Mouse (Mus musculus) heart, embryonic 12.5 days (tissue): ENCODE data around the gene Isg20l2. TPM values are rescaled to one million over a fixed set of nuclear protein-coding genes. Genes with fewer than 3 reads are reported as not detected.

ENCODE experiments used
- ATAC-seq: fragments of 200-750 bp; cut with Nextera tagmentation; 2 replicates; pipeline ENCODE4 v1.8.0; 2017; ENCODE audit warnings: moderate TSS enrichment, moderate library complexity; ENCODE audit not compliant: insufficient number of reproducible peaks, low FRiP score
- H3K27ac ChIP-seq: fragments of 300-500 bp; sonication (generic); 2 replicates; pipeline ENCODE4 v1.5.1; 2016; ENCODE audit warnings: mild to moderate bottlenecking, moderate library complexity; ENCODE audit not compliant: poor library complexity, severe bottlenecking
- H3K27me3 ChIP-seq: fragments of 300-500 bp; sonication (generic); replicated peaks from 2 replicates; pipeline ENCODE4 v1.6.1; 2016; ENCODE audit warnings: mild to moderate bottlenecking, moderate library complexity
- H3K36me3 ChIP-seq: fragments of 300-500 bp; sonication (generic); 2 replicates; pipeline ENCODE4 v1.6.1; 2016; ENCODE audit warnings: mild to moderate bottlenecking, moderate library complexity
- H3K4me1 ChIP-seq: fragments of 300-500 bp; sonication (generic); replicated peaks from 2 replicates; pipeline ENCODE4 v1.6.1; 2016; ENCODE audit warnings: mild to moderate bottlenecking
- H3K4me2 ChIP-seq: fragments of 300-500 bp; sonication (generic); 2 replicates; pipeline ENCODE4 v1.6.1; 2016; ENCODE audit warnings: mild to moderate bottlenecking, moderate library complexity
- H3K4me3 ChIP-seq: fragments of 300-500 bp; sonication (generic); 2 replicates; pipeline ENCODE4 v1.5.1; 2016; ENCODE audit warnings: mild to moderate bottlenecking
- H3K9ac ChIP-seq: fragments of 300-500 bp; sonication (generic); 2 replicates; pipeline ENCODE4 v1.6.1; 2016; ENCODE audit warnings: mild to moderate bottlenecking, moderate library complexity
- H3K9me3 ChIP-seq: fragments of 300-500 bp; sonication (generic); replicated peaks from 2 replicates; pipeline ENCODE4 v1.6.1; 2016; ENCODE audit warnings: mild to moderate bottlenecking, moderate library complexity
- WGBS: fragments of 180-500 bp; shearing (Covaris S2); methylation state at CpG from one replicate; pipeline ENCODE4 v1.1.7; 2016; 5-methylcytosine and 5-hydroxymethylcytosine counted together
- polyA plus RNA-seq: library from polyadenylated mRNA; unstranded; fragments of >200 nt; fragmentation: Nextera tagmentation; extraction: Ambion mirVana; gene quantifications from 2 replicates; pipeline ENCODE4 v1.2.1, GENCODE M21; 2016

Gene Isg20l2
- polyA plus RNA-seq, 1 experiment from 2014 or later: 36.4 TPM

DNA sequence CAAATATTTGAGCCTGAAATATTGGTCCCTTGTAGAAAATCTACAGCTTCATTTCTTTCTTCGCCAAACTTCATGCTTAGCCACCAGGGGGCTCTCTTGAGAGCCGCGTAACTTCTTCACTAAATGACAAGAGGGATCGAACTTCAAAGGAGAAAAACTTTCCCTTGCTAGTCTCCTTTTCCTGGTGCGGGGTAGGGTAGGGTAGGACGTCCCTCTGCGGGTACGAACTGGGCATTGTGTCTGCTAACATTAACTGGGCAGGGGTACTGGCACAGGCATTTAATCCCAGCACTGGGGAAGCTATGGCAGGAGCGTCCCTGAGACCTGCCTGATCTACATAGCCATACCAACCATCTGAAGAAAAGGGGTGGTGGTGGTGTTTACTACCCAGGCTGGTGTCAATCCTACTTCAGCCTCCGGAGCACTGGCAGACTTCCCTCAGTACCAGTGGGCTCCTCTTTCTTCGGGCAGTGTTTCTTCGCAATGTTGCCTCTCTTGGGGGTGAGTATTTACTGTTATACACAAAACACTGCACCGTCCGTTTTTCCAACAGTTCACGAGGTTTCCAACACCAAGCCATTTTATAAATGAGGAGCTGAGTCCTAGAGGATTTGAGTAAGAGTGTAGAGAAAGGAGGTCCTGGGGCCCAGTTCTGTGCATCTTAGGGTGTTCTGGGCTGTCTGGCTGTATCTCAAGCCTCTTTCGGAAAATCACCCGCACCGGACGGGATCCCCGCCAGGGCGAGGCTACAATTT, 40.2 kb downstream of the Isg20l2 start:
- H3K9ac ChIP-seq: peak overlapping the region; percentile 91
- H3K9me3 ChIP-seq: no peaks in the 10 kb centered on the region
- peak overlapping the region; percentile 74 for H3K4me3 ChIP-seq
- H3K27ac ChIP-seq: peak overlapping the region; percentile 25; the same call in 1 of the 2 replicates
- under 1% methylated on average over 21 of the region's 21 CpGs for WGBS
- peaks cover 8% of the 10 kb centered on the region for H3K36me3 ChIP-seq
- H3K4me2 ChIP-seq: peak overlapping the region; percentile 98
- peaks cover 11% of the 10 kb centered on the region for H3K27me3 ChIP-seq
- no peak for ATAC-seq
- peaks cover 44% of the 10 kb centered on the region for H3K4me1 ChIP-seq

DNA sequence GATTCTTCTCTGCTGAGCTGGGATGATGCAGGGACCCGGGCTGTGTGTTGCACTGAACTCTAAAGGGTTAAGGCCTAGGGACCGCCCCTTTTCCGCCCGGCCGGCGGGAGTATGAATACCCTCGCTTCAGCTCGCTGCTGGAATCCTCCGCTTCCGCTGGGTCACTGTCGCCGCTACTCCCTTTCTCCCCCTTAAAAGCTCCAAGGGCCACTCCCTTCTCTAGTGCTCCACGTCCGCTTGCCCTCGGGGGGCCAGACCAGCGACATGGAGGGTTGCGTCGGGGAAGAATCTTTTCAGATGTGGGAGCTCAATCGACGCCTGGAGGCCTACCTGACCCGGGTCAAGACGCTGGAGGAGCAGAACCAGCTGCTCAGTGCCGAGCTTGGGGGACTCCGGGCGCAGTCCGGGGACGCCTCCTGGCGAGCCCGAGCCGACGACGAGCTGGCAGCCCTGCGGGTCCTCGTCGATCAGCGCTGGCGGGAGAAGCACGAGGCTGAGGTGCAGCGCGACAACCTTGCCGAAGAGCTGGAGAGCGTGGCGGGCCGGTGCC, 40.9 kb downstream of the Isg20l2 start, which contains the start of gene Nes:
Gene Nes (plus strand): TSS at position 140 of the 550 bp plus-strand sequence.
- Histone ChIP-seq H3K27ac (peak within 1 kb of the TSS; percentile 69), H3K9me3 (no peaks in the 10 kb centered on the region), H3K4me2 (peak within 1 kb of the TSS; percentile 98), H3K27me3 (peaks cover 11% of the 10 kb centered on the region), H3K9ac (peak within 1 kb of the TSS; percentile 91), H3K36me3 (peaks cover 14% of the 10 kb centered on the region), H3K4me1 (peaks cover 44% of the 10 kb centered on the region), H3K4me3 (peak within 1 kb of the TSS; percentile 74)
- peak; percentile 52 for ATAC-seq
- under 1% methylated on average over 44 of the region's 44 CpGs for WGBS

DNA sequence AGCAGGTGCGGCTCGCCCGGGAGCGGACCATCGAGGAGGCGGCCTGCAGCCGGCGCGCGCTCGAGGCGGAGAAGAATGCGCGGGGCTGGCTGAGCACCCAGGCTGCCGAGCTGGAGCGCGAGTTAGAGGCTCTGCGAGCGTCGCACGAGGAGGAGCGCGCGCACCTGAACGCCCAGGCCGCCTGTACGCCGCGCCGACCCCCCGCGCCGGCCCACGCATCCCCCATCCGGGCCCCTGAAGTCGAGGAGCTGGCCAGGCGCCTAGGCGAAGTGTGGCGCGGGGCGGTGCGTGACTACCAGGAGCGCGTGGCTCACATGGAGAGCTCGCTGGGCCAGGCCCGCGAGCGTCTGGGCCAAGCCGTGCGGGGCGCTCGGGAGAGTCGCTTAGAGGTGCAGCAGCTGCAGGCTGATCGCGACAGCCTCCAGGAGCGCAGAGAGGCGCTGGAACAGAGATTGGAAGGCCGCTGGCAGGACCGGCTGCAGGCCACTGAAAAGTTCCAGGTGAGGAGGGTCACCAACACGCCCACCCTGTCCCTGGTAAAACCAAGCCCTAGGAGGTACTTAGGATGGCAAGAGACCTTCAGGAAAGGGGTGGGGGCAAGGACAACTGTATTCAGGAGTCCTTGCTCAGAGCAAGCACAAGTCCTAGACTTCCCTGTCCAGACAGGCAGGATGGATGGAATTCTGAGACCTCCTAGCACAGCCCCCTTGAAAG, 41.5 kb downstream of the Isg20l2 start:
- Histone ChIP-seq H3K4me3 (peak overlapping the region; percentile 74), H3K27ac (peak overlapping the region; percentile 69), H3K9me3 (no peaks in the 10 kb centered on the region), H3K9ac (peak overlapping the region; percentile 91), H3K27me3 (peaks cover 11% of the 10 kb centered on the region), H3K4me1 (peaks cover 44% of the 10 kb centered on the region), H3K36me3 (peaks cover 18% of the 10 kb centered on the region), H3K4me2 (peak overlapping the region; percentile 98)
- under 1% methylated on average over 60 of the region's 60 CpGs for WGBS
- ATAC-seq: peak; percentile 29; the same call in 1 of the 2 replicates

DNA sequence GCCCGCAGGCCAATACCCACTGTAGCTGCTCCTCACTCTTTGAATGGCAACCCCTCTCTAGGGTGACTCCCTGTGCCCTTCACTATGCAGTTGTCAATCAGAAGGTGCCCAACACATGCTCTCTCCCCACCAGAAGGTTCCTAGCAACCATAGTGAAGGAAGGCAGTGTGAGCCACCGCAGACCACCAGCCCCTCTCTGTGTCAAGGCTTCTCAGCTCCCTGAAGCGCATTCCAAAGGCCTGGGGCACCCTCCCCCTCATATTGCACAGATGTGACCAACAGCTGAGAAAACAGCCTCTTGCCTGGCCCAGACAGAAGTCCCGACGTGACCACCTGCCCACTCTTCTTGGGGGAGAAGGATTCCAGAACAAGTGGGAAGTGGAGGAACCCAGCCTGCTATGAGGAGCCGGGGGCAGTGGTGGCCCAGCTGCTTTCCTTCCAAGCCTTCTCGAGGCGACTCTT, 42.1 kb downstream of the Isg20l2 start:
- Histone ChIP-seq H3K9ac (peak overlapping the region; percentile 91), H3K36me3 (peaks cover 24% of the 10 kb centered on the region), H3K4me3 (peak overlapping the region; percentile 74), H3K4me1 (peaks cover 44% of the 10 kb centered on the region), H3K9me3 (no peaks in the 10 kb centered on the region), H3K4me2 (peak overlapping the region; percentile 98), H3K27ac (no peak overlapping the region), H3K27me3 (peaks cover 11% of the 10 kb centered on the region)
- WGBS: 21% methylated on average over 8 of the region's 8 CpGs
- ATAC-seq: no peak

DNA sequence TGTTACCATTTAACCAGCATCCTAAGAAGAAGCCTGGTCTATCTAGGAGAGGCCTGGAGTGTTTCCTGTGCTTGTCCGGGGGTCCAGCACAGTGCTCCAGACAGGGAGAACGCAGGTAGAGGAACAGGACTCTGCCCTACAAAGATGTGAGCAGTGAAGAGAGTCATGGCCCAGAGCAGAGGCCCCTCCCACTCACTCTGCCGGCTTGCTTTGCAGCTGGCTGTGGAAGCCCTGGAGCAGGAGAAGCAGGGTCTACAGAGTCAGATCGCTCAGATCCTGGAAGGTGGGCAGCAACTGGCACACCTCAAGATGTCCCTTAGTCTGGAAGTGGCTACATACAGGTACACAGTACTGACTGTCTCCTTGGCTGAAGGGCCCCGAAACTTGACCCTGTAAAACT, 42.7 kb downstream of the Isg20l2 start:
- Histone ChIP-seq H3K4me2 (peak overlapping the region; percentile 98), H3K27me3 (peaks cover 8% of the 10 kb centered on the region), H3K36me3 (peaks cover 28% of the 10 kb centered on the region), H3K4me3 (peak overlapping the region; percentile 74), H3K4me1 (peaks cover 44% of the 10 kb centered on the region), H3K9ac (peak overlapping the region; percentile 91), H3K27ac (no peak overlapping the region), H3K9me3 (no peaks in the 10 kb centered on the region)
- no peak for ATAC-seq
- WGBS: 23% methylated on average over 5 of the region's 5 CpGs

DNA sequence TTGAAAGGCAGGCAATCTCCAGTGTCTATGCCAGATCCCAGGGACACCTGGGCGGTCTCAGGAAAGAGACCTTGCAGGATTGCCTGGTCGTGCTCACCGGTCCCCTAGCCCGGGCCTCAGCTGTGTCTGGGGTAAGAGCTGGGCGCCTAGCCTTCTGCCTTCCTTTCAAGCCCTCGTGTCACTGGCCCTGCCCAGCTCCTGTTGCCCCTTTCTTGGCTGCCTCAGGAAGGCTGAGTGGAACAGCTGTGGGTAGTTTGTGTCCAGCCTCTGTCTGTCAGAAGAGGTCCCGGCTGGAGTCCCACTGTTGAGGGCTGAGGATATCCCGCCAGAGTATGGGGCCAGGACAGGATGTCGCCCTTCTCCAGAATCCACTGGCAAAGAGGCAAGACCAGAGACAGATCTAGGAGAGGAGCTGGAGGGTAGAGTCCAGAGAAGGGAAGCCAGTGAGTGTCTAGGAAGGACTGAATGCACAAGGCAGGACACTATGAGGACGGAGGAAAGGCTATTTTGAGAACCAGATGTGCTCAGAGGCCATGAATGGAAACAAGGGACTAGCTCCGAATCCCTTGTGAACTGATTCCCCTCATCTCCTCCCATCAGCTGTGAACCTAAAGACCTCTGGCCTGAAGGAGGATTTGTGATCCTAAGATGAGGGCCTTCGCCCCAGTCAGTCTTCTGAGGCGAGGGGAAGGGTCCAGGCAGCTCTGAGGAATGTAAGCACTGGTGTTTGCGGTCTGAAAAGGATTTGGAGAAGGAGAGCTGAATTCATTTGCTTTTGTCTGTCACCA, 43.7 kb downstream of the Isg20l2 start:
- H3K27me3 ChIP-seq: 0 out of 2 replicates have a peak, but pooled peaks cover 3% of the 10 kb centered on the region
- peak overlapping the region; percentile 74 for H3K4me3 ChIP-seq
- no peaks in the 10 kb centered on the region for H3K9me3 ChIP-seq
- peak overlapping the region; percentile 98 for H3K4me2 ChIP-seq
- no peak for ATAC-seq
- H3K9ac ChIP-seq: peak overlapping the region; percentile 91
- peaks cover 52% of the 10 kb centered on the region for H3K4me1 ChIP-seq
- WGBS: 39% methylated on average over 14 of the region's 14 CpGs
- H3K36me3 ChIP-seq: peaks cover 37% of the 10 kb centered on the region
- 0 out of 2 replicates have a peak overlapping the region, but pooled peaks have one; percentile 17 for H3K27ac ChIP-seq

DNA sequence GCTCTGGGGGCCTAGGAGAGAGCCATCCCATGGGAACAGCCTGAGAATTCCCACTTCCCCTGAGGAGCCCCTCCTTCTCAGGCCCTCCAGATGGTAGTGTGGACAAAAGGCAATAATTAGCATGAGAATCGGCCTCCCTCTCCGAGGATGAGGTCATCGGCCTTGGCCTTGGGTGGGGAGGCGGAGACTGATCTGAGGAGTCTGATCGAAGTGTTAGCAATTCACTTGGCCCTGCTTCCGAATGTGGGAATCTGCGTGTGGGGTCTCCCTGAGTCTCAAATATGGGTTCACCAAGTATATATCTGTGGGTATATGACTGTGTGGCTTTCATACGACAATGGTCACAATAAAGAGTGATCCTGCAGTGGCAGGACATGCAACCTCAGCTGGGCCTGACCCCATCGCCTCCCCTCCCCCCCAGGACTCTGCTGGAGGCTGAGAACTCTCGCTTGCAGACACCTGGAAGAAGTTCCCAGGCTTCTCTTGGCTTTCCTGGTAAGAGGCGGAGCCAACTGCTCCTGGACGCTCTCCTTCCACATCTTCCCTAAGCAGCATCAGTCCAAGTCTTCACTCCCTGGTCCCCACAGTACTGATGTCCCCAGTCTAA, 44.4 kb downstream of the Isg20l2 start:
- Histone ChIP-seq H3K36me3 (peaks cover 44% of the 10 kb centered on the region), H3K9me3 (no peaks in the 10 kb centered on the region), H3K4me3 (peak overlapping the region; percentile 74), H3K4me1 (peaks cover 52% of the 10 kb centered on the region), H3K27me3 (0 out of 2 replicates have a peak, but pooled peaks cover 3% of the 10 kb centered on the region), H3K4me2 (peak overlapping the region; percentile 98), H3K27ac (no peak overlapping the region), H3K9ac (peak overlapping the region; percentile 91)
- no peak for ATAC-seq
- WGBS: 35% methylated on average over 12 of the region's 12 CpGs

DNA sequence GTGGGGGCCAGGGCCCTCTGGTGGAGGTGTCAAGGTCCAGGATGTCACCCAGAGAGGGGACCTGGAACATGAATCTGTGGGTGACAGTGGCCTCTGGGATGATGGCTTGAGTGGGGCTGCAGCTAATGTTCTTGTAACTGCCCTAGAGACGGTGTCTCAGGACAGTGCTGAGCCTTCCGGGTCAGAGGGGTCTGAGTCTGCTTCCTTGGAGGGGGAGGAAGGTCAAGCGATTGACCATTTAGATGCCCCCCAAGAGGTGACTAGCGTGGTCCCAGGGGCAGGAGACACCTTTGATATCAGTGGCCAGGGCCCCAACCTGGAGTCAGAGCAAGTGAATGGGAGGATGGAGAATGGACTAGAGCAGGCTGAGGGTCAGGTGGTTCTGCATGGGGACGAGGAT, 49.4 kb downstream of the Isg20l2 start:
- no peak for ATAC-seq
- Histone ChIP-seq H3K9ac (no peak overlapping the region), H3K27ac (no peak overlapping the region), H3K4me2 (no peak overlapping the region), H3K4me1 (peaks cover 54% of the 10 kb centered on the region), H3K36me3 (peaks cover 43% of the 10 kb centered on the region), H3K27me3 (no peaks in the 10 kb centered on the region), H3K4me3 (no peak overlapping the region), H3K9me3 (no peaks in the 10 kb centered on the region)
- 77% methylated on average over 5 of the region's 5 CpGs for WGBS

DNA sequence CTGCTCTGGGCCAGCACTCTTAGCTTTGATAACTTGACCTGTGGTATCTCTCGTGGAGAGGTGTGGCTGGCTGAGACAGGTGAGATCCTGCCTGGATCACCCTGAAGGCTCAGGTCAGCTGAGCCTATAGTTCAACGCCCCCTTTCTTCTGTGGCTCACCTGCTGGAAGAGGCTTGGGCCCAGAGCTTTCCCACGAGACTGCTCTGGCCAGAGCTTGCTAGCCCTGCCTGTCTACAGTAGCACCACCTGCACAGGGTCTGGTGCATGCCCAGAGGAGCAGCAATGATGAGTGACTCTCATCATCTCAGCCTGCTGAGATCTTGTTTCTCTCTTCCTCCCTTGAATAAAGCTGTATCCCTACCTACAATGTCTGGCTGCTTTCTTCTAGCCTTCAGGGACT, 50.0 kb downstream of the Isg20l2 start:
- Histone ChIP-seq H3K27ac (no peak overlapping the region), H3K4me1 (peaks cover 57% of the 10 kb centered on the region), H3K4me2 (no peak overlapping the region), H3K4me3 (no peak overlapping the region), H3K27me3 (no peaks in the 10 kb centered on the region), H3K9me3 (no peaks in the 10 kb centered on the region), H3K36me3 (peaks cover 39% of the 10 kb centered on the region), H3K9ac (no peak overlapping the region; the same call in 1 of the 2 replicates)
- 53% methylated on average over 3 of the region's 3 CpGs for WGBS
- ATAC-seq: no peak

DNA sequence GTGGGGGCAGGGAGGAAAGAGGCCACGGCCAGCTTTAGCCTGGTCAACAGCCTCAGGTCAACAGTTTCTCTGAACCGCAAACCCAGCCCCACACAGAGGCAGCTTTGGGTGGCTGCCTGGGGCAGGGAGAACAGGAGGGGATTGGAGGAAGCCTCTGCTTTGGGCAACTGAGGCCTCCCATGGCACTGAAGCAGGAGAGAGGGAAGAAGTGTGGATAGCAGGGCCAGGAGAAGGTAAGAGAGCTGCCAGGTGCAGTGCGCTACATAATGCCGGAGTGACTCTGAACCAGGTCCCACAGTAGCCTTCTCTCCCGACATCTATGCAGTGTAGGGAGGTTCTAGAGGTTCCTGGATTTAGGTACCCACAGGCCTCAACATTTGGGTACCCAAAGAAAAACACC, 50.6 kb downstream of the Isg20l2 start:
- Histone ChIP-seq H3K4me1 (peaks cover 63% of the 10 kb centered on the region), H3K9ac (no peak overlapping the region; the same call in 1 of the 2 replicates), H3K36me3 (peaks cover 32% of the 10 kb centered on the region), H3K4me2 (no peak overlapping the region), H3K27me3 (no peaks in the 10 kb centered on the region), H3K4me3 (no peak overlapping the region), H3K27ac (0 out of 2 replicates have a peak overlapping the region, but pooled peaks have one; percentile 87), H3K9me3 (no peaks in the 10 kb centered on the region)
- 66% methylated on average over 5 of the region's 5 CpGs for WGBS
- no peak for ATAC-seq
